Mouse (Mus musculus) spleen, postnatal 36 days (tissue): ENCODE results near the gene Rad51.

Source experiments
- DNase-seq, 2 experiments: peaks; one replicate each; pipeline ENCODE4 v3.0.0; 2022; ENCODE audit warnings: low spot score in 2 of 2, mixed read lengths in 1 of 2

Rad51 gene

DNA sequence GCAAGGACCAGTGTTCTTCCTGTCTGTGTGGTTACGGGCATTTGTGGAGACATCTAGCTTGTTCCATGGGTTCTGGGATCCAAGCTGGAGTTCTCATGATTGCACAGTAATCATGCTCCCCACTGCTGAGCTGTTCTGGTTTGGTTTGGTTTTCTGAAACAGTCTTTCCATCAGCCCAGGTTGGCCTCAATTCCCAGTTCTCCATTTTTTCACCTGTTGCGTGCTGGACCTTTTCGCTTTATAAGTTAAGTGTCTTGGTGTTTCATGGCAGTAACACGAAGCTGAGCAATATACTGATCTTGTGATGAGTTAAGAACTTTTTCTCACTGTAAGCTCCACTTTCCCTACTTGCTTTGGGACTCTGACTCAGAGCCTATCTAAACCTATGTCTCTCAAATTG is 51.4 kb downstream of the Rad51 start:
- DNase-seq = no peak

DNA sequence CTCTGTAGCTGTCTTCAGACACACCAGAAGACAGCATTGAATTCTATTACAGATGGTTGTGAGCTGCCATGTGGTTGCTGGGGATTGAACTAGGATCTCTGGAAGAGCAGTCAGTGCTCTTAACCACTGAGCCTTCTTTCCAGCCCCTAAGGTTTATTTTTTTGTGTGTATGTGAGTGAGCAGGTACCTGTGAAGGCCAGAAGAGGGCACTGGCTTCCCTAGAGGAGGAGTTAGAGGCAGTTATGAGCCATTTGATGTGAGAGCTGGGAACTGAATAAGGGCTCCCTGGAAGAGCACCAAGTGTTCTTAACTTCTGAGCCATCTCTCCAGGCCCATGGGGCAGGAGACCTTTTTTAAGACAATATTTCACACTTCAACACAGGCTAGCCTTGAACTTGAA is 52.8 kb downstream of the Rad51 start:
- no peak for DNase-seq

DNA sequence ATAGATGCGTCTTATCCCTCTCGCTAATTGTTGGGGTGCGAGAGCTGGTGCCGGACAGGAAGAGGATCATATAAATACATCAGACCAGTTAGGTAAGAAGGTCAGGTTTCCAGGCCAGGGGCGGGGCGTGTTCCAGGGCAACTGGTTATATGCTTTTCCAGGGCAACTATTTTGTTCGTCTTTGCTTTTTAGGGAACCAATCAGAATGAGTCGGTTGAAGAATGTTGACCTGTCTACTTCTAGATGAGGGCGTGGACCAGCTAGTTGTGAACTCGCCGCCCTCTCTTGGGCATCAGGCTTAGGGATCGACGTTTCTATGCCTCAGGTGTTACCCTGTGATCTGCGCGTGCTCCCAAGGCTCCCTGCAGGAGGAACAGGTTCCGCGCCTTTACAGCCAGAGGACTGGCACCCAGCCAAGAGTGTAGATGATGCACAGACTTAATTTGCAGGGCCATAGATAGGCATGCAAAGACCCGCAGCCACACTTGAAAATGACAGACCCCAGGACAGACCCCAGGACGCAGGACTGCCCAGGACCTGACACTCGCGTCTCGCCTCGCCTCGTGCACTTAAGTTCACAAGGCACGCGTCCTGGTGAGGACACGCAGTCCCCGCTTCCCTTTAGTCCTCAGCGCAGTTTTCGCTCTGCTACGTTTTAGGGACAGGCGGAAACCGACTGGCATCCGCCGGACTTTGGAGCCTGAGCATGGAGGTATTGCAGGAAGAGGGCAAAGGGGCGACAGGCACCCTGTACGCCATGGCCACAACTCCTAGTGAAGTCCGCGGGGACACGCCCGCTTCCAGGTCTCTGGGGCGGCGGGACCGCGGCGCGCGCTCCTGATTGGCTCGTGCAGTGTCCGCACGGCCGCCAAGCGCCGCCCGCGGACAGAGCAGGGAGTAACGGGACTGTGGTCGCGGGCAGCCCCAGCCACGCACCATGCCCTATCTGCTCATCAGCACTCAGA is 54.6 kb downstream of the Rad51 start, which contains the start of gene Gchfr:
Gene Gchfr, plus strand, starts transcription at position 873 of the 965 bp plus-strand sequence.
- peak; percentile 21 to 35 for DNase-seq

DNA sequence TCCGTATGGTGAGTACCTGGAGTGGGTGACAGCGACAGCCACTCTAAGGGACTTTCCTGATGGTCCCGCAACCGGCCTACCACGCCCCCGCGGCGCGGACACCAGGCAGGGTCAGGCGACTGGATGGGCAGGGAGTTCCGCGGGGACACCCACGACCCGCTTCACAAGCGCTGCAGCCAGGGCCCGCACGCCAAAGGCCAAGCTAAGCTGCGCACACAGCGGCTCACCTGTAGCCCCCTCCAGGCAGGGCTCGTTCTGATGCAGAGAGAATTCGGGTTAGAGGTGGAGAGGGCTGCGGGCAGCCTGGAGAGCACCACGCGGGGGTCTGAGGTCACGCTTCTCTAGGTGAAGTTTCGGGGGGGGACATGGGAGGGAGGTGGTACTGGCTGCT is 55.3 kb downstream of the Rad51 start:
- no peak for DNase-seq

DNA sequence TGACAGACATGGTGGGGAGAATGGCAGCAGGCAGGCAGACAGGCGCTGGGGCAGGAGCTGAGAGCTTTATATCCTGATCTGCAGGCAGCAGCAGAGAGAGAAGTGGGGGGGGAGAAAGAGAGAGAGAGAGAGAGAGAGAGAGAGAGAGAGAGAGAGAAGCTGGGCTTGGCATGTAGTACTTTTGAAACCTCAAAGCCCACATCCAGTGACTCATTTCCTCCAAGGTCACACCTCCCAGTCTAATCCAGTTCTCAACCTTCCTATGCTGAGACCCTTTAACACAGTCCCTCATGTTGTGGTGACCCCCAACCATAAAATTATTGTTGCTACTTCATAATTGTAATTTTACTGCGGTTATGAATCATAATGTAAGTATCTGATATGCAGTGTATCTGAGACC is 57.7 kb downstream of the Rad51 start:
- DNase-seq = no peak

DNA sequence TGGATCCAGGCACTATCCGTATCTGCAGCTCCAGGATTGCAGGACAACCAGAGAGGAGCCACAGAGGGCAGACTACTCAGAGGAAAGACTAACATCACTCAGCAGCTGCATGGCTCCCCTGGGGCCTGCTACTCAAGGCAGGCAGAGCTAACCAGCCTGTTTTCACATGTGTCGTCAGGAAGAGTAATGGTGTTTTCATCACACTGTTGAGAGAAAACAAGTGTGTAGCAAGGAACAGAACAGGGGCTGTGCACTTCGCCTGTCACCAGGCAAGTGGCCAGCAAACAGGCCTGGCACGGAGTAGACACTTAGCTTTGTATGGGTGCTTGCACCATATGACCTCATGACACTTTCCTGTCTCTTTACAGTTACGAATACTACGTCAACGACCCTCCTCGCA is 59.0 kb downstream of the Rad51 start:
- DNase-seq = no peak

DNA sequence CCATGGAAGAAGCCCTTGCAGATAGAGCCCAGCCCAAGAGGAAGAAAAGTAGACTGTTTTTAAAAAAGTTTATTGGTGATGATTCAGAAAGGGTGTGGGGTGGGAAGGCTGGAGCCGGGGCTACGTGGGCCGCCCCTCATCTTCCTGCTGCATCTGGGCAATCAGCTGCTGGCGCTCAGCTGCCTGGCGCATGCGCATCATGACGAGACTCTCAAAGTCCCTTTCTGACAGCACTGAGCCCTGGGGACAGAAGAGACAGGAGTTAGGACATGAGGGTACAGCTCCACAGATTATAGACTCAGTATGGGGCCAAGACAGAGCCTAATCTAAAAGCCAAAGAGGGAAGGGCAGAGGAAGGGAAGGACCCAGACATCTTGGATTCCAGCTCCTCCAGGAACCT is 59.9 kb downstream of the Rad51 start:
- no peak for DNase-seq

DNA sequence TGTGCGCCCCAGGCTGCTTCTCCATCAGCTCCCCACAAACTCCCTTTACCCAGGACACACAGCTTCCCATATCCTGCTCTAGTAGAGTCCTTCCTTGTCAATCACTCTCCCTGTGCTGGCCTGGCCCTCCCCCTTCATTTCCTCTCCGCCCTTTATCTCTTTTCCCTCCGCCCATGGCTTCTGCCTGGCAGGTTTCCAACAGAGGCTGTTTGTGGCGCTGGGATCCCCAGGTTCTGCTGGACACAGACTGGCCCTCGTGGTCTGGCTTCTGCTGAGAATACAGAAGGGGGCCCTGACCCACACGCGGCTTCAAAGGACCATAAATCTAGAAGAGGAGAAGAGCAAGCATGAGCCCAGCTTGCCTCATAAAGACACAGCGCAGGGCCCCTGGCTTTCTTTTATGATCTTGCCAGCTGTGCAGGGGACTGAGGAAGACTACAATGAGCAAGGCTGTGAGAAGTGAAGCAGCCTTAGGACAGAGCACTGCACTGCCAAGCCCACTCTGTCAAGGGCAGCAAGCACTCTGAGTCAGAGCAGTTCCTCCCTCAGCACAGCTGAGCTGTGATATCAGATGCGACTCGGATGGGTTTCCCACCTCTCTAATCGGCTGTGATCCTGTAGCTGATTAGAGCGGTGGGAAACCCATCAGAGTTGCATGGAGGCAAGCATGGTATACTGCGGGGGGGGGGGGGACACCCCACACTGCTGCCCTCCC is 60.4 kb downstream of the Rad51 start:
- DNase-seq = peak; percentile 24 to 46

DNA sequence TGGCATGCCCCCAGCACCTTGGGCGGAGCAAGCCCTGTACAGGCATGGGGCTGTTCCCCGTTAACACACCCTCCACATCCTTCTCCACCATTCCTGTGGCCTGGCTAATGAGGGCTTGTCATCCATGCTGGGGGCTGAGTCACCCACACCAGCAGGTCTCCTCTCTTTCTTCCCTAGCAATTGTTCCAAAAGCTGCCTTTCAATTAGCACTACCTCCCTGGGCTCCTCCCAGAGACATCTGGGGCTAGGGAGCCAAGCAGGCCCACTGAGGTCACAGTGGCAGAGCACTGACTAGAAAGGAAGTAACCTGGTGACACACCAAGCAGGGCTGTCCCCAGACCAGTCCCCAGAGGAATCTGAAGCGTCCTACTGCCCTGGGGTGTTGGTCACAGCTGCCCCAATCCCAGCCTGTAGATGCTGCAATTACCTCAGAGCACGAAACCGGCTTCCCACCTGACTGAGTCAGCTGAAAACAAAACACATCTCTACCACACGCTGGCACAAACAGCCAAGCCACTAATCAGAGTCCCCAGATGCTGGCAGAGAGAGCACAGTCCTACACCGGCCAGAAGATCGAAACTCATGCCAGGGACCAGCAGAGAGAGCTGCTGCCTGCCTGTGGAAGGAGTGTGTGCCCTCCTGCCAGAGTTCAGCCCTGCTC is 61.5 kb downstream of the Rad51 start, which contains the start of gene Gm14137:
Gene Gm14137, plus strand, starts transcription at position 519 of the 661 bp plus-strand sequence.
- DNase-seq = peak; percentile 42 to 51

DNA sequence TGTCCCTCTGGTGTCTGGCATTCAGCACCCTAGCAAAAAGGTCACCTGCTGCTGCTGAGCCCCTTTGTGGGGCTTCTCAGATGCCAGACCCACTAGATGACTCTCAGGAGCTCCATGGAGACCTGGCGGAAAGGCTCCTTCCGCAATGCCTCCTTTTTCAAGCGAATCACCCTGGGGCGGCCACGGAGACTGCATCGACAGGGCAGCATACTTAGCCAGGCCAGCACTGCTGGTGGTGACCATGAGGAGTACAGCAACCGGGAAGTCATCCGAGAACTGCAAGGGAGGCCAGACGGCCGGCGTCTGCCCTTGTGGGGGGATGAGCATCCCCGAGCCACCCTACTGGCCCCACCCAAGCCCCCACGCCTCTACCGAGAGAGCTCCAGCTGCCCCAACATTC is 62.3 kb downstream of the Rad51 start:
- no peak for DNase-seq

DNA sequence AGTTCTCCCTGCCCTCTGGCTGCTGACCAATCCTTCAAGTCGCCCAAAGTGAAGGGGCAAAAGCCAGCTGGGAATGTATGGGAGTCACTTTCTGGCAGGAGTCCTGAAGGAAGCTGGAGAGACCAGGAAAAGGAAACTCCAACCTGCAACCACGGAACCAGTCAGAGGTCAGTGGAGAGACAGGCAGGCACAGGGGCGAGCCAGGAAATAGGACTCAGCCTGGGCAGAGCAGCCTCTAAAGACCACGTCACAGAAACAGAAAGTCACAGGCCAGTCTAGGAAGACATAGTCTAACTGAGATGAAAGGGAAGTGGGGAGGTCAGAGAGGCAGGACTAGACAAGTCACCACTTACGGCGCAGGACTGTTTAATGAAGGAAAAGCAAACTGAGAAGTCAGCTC is 63.0 kb downstream of the Rad51 start:
- DNase-seq = no peak

DNA sequence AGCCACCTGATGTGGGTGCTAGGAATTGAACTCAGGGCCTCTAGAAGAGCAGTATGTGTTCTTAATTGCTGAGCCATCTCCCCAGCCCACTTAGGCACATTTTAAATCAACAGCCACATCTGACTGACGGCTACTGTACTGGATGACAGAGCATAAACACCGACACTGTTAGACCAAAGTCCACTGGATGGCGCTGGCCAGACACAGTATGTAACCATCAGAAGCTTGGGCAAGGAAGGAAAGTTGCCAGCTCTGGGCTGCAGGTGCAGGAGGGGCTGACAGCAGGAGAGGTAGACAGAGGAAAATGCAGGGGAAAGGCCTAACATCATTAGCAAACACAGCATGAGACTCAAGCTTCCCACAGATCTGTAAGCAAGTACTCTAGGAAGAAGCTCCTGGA is 64.2 kb downstream of the Rad51 start:
- no peak for DNase-seq

DNA sequence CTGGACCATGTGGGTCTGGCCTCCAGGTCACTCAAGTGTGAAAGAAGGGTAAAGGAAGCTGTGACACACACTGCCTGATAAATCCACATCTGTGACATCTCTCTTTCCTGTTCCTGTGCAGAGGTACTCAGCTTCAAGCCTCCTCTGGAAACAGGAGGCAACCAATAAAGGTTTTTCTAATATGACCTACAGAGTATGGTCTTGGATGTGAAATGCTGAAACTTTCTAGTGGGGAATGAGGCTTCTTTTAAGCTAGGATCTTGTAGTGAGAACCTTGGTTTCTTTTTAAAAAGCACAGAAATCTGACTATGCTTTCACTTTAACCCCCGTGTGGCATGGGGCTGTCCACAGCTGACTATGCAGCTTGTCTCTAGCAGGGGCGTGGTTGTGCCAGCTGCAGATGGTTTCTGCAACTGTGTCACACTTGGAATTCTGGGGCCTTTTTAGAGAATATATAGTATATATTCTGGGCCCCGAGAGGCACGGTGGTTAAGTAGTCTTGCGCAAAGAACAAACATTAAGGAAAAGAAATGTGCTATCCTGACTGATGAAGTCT is 64.9 kb downstream of the Rad51 start:
- no peak for DNase-seq

DNA sequence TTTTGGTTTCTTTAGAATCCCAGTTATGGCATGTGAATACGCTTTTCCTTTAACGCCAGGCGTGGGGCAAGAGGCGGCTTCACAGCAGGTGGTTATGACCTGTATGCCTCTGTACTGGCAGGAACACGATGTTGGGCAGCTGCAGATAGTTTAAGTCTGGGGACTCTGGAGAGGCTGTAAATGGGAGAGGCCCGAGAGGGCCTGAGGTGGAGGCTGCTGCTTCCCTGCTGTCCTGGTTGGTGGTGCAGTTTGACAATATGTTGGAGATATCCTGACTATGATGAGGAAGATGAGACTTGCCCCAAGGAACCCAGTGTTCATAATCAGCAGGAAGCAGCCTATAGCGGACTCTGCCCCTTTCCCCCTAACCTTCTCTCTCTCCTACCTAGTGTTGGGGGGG is 70.3 kb downstream of the Rad51 start:
- no peak for DNase-seq

DNA sequence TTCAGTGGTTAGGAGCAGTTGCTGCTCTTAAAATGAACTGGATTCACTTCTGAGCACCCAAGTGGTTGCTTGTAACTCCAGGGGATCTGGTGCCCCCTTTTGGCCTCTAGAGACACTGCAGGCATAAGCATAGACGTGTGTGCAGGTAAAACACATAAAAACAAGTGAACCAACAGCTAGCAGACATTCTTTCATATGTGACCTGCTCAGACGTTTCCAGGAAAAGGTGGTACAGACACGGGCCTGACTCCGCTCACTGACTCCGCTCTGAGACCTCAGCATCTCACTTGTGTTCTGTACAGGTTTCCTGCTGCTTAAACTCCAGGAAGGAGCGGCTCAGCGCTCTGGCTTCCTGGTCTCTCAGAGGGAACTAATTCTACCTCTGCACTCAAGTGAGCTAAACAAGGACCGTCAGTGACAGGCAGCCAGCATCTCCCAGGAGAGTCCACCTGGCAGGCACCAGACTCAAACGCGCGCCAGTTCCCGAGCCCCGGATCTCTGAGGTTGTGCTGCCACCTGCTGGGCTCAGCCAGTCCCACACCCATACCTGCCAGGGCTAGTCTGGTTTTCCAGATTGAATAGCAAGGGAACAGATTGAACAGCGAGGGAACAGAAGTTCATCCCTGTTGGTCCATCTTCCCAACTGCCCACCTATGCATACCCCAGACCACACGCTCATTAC is 76.6 kb downstream of the Rad51 start:
- peak; percentile 72 to 78 for DNase-seq

DNA sequence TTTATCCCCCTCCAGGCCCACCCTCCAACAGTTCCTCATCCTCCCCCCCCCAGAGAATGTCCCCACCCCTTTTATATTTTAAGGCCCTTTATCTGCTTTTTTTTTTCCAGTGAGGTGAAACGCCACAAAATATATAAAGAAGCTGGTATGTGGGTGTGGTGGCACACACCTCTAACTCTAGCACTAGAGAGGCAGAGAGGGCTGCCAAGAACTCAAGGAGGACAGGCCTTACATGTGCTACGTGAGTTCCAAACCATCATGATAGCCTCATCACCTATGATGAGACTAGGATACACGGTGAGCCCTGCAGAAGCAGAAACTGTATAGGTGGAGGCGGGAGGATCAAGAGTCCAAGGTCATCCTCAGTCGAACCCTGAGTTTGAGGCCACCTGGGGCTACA is 78.4 kb downstream of the Rad51 start:
- no peak for DNase-seq

DNA sequence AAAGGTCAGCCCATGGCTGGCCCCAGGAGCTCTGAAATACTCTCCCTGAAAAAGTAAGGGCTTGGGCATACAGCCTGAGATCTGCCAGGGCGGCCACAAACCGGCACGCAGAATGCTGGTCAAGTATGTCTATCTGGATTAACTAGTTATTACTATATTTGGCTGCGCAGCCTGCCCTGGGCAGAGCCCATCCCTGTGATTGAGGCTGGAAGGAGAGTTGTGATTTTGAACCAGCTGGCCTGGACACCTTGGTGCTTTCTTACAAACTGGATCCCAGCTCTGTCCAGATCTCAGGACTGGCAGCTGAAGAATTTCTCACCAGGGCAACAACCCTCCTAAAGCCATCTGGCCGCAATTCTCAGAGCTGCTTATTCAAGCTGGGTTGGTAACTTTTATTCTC is 81.5 kb downstream of the Rad51 start:
- DNase-seq = no peak

DNA sequence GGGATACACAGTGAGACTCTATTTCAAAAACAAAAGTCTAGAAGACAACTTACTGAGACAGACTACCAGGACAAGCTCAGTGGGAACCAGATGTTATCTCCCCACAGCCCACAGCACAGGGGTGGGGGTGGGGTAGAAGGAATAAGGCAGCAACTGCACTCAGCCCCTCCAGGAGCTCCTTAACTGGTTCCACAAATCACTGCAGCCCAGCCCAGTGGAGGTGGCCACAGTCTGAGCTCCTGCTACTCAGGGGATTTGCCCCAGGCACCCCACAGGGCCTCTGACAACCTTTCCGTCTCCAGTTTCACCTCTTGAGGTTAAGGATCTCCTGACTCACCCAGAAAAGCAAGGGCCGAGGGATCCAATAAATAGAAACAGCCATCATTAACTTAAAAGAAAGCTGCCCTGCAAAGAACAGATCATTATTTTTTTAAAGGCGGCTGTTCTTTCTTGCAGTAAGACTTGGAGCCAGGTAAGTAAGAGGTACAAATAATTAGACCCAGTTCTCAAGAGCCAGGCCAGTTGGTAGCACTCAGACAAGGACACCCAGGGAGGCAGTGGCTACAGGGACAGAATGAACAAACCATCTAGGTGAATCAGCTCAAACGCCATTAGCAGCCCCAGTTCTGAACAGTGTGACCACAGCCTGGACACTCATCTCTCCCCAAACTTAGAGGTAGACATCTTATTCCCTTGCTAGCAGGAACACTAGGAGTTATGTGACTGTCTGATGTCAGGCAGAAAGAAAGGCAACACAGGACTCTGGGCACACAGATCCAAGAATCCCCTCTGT is 83.9 kb downstream of the Rad51 start:
- no peak for DNase-seq
